Mouse (Mus musculus) liver, adult 2 months (tissue): ENCODE data around the gene Myo3a.

Experiments used
- CTCF ChIP-seq: fragments of 200-500 bp; IDR thresholded peaks from 2 replicates; pipeline ENCODE4 v1.5.1; 2011; ENCODE audit warnings: low read depth, low read length, control low read depth
- POLR2A ChIP-seq: fragments of 200-500 bp; IDR thresholded peaks from 2 replicates; pipeline ENCODE4 v1.6.1; 2011; ENCODE audit warnings: low read length, control low read depth; ENCODE audit not compliant: insufficient read depth; ENCODE audit errors: extremely low read depth

- no peak for TF ChIP-seq CTCF
- no peak for TF ChIP-seq POLR2A
These were observed at the start of gene Myo3a for GRCm38 (mm10) chr2:22227308-22227707.
